Mouse (Mus musculus): Measurements from ENCODE around the gene Chd3. TPM values are rescaled to one million over a fixed set of nuclear protein-coding genes. Genes with fewer than 3 reads are reported as not detected.

Gene Chd3
- polyA plus RNA-seq, 2 experiments, result 97.8 to 425 TPM

- Histone ChIP-seq H3K4me3 (replicated peaks; ENCODE audit: low read length) (no peak overlapping the region), H3K36me3 (ENCODE audit: control insufficient read depth, insufficient read depth, low read length) (no peaks in the 10 kb centered on the region), H3K9ac (ENCODE audit: low read depth, low read length, severe bottlenecking) (no peak overlapping the region), H3K4me2 (replicated peaks; ENCODE audit: low read depth, low read length, severe bottlenecking) (no peak overlapping the region), H3K9me3 (ENCODE audit: control insufficient read depth, low read length) (no peaks in the 10 kb centered on the region), H3K27ac (replicated peaks; ENCODE audit: low read depth, low read length) (no peak overlapping the region), H3K27me3 (ENCODE audit: control insufficient read depth, insufficient read depth, low read length) (peaks cover 16% of the 10 kb centered on the region), H3K4me1 (ENCODE audit: control insufficient read depth, insufficient read depth, low read length) (peaks cover 41% of the 10 kb centered on the region)
- WGBS, result 93% methylated on average over 6 of the region's 6 CpGs
- ATAC-seq (ENCODE audit: low FRiP score, low read depth), result no peak
- TF ChIP-seq POLR2A (IDR thresholded peaks at IDR 0.05; ENCODE audit: borderline replicate concordance, extremely low read depth, insufficient read depth, insufficient read length), result no peak
- no peak for DNase-seq (ENCODE audit: low spot score)
These were observed 40.7 kb downstream of the Chd3 start for GRCm38 (mm10) chr11:69328517-69328916.

GRCm38 (mm10) chr11:69327648-69328047 is 41.6 kb downstream of the Chd3 start:
- no peak overlapping the region for H3K4me3 ChIP-seq (replicated peaks; ENCODE audit: low read length)
- peaks cover 16% of the 10 kb centered on the region for H3K27me3 ChIP-seq (ENCODE audit: control insufficient read depth, insufficient read depth, low read length)

GRCm38 (mm10) chr11:69327157-69327442 is 42.1 kb downstream of the Chd3 start:
- H3K36me3 ChIP-seq (ENCODE audit: control insufficient read depth, insufficient read depth, low read length), result no peaks in the 10 kb centered on the region
- no peak for TF ChIP-seq POLR2A (IDR thresholded peaks at IDR 0.05; ENCODE audit: borderline replicate concordance, extremely low read depth, insufficient read depth, insufficient read length)
- DNase-seq (ENCODE audit: low spot score) (no peak), ATAC-seq (ENCODE audit: low FRiP score, low read depth) (no peak)
- H3K27ac ChIP-seq (replicated peaks; ENCODE audit: low read depth, low read length), result no peak overlapping the region
- peaks cover 43% of the 10 kb centered on the region for H3K4me1 ChIP-seq (ENCODE audit: control insufficient read depth, insufficient read depth, low read length)
- peak overlapping the region; percentile 96; the same call in 1 of the 2 replicates for H3K4me2 ChIP-seq (replicated peaks; ENCODE audit: low read depth, low read length, severe bottlenecking)
- H3K9ac ChIP-seq (ENCODE audit: low read depth, low read length, severe bottlenecking), result no peak overlapping the region
- H3K9me3 ChIP-seq (ENCODE audit: control insufficient read depth, low read length), result no peaks in the 10 kb centered on the region
- peak overlapping the region; percentile 54 for H3K4me3 ChIP-seq (replicated peaks; ENCODE audit: low read length)
- H3K27me3 ChIP-seq (ENCODE audit: control insufficient read depth, insufficient read depth, low read length), result peaks cover 16% of the 10 kb centered on the region
- 17% methylated on average over 8 of the region's 9 CpGs for WGBS

More at GRCm38 (mm10) chr11:69327648-69328047, 41.6 kb downstream of the Chd3 start:
- H3K36me3 ChIP-seq (ENCODE audit: control insufficient read depth, insufficient read depth, low read length), result no peaks in the 10 kb centered on the region
- DNase-seq (ENCODE audit: low spot score) (no peak), ATAC-seq (ENCODE audit: low FRiP score, low read depth) (no peak)
- no peak for TF ChIP-seq POLR2A (IDR thresholded peaks at IDR 0.05; ENCODE audit: borderline replicate concordance, extremely low read depth, insufficient read depth, insufficient read length)
- peaks cover 42% of the 10 kb centered on the region for H3K4me1 ChIP-seq (ENCODE audit: control insufficient read depth, insufficient read depth, low read length)
- no peaks in the 10 kb centered on the region for H3K9me3 ChIP-seq (ENCODE audit: control insufficient read depth, low read length)
- 51% methylated on average over 6 of the region's 6 CpGs for WGBS
- no peak overlapping the region for H3K4me2 ChIP-seq (replicated peaks; ENCODE audit: low read depth, low read length, severe bottlenecking)
- no peak overlapping the region for H3K9ac ChIP-seq (ENCODE audit: low read depth, low read length, severe bottlenecking)
- no peak overlapping the region for H3K27ac ChIP-seq (replicated peaks; ENCODE audit: low read depth, low read length)

GRCm38 (mm10) chr11:69326408-69327156 is 42.6 kb downstream of the Chd3 start:
- H3K27me3 ChIP-seq (ENCODE audit: control insufficient read depth, insufficient read depth, low read length), result peaks cover 16% of the 10 kb centered on the region
- no peak overlapping the region for H3K27ac ChIP-seq (replicated peaks; ENCODE audit: low read depth, low read length)
- peak overlapping the region; percentile 54 for H3K4me3 ChIP-seq (replicated peaks; ENCODE audit: low read length)
- DNase-seq (ENCODE audit: low spot score) (no peak), ATAC-seq (ENCODE audit: low FRiP score, low read depth) (no peak)
- H3K9ac ChIP-seq (ENCODE audit: low read depth, low read length, severe bottlenecking), result peak overlapping the region; percentile 56
- WGBS, result 2% methylated on average over 45 of the region's 45 CpGs
- no peaks in the 10 kb centered on the region for H3K9me3 ChIP-seq (ENCODE audit: control insufficient read depth, low read length)
- TF ChIP-seq POLR2A (IDR thresholded peaks at IDR 0.05; ENCODE audit: borderline replicate concordance, extremely low read depth, insufficient read depth, insufficient read length), result no peak
- no peaks in the 10 kb centered on the region for H3K36me3 ChIP-seq (ENCODE audit: control insufficient read depth, insufficient read depth, low read length)
- H3K4me2 ChIP-seq (replicated peaks; ENCODE audit: low read depth, low read length, severe bottlenecking), result peak overlapping the region; percentile 96
- H3K4me1 ChIP-seq (ENCODE audit: control insufficient read depth, insufficient read depth, low read length), result peaks cover 44% of the 10 kb centered on the region

GRCm38 (mm10) chr11:69325628-69326407 is 43.4 kb downstream of the Chd3 start, which contains the start of gene Kcnab3:
Kcnab3 (plus strand) TSS chr11:69326258.
- peaks cover 38% of the 10 kb centered on the region for H3K4me1 ChIP-seq (ENCODE audit: control insufficient read depth, insufficient read depth, low read length)
- peak; percentile 90 for DNase-seq (ENCODE audit: low spot score)

More at GRCm38 (mm10) chr11:69325628-69326407, 43.4 kb downstream of the Chd3 start, which contains the start of gene Kcnab3:
- H3K9ac ChIP-seq (ENCODE audit: low read depth, low read length, severe bottlenecking), result peak within 1 kb of the TSS; percentile 56
- H3K9me3 ChIP-seq (ENCODE audit: control insufficient read depth, low read length), result no peaks in the 10 kb centered on the region
- no peak for TF ChIP-seq POLR2A (IDR thresholded peaks at IDR 0.05; ENCODE audit: borderline replicate concordance, extremely low read depth, insufficient read depth, insufficient read length)
- no peaks in the 10 kb centered on the region for H3K36me3 ChIP-seq (ENCODE audit: control insufficient read depth, insufficient read depth, low read length)
- peak; percentile 21; the same call in 1 of the 2 replicates for ATAC-seq (ENCODE audit: low FRiP score, low read depth)
- 10% methylated on average over 26 of the region's 26 CpGs for WGBS
- H3K27ac ChIP-seq (replicated peaks; ENCODE audit: low read depth, low read length), result no peak within 1 kb of the TSS
- peak within 1 kb of the TSS; percentile 54 for H3K4me3 ChIP-seq (replicated peaks; ENCODE audit: low read length)
- peak within 1 kb of the TSS; percentile 96 for H3K4me2 ChIP-seq (replicated peaks; ENCODE audit: low read depth, low read length, severe bottlenecking)
- H3K27me3 ChIP-seq (ENCODE audit: control insufficient read depth, insufficient read depth, low read length), result peaks cover 16% of the 10 kb centered on the region
